Mouse (Mus musculus) cerebellum, adult (tissue): ENCODE measurements around the gene Pola2.
A peak's percentile ranks its signal among the peaks of the same experiment; 100 is the strongest.

Source experiments
- ATAC-seq: cut with Nextera tagmentation; 2 replicates; pipeline ENCODE4 v1.9.2; 2017; ENCODE audit warnings: mild to moderate bottlenecking, moderate library complexity, mixed read lengths; ENCODE audit not compliant: insufficient number of reproducible peaks, low FRiP score, low TSS enrichment

The Pola2 gene

GRCm38 (mm10) chr19:5963883-5964562 lies at the start of gene Pola2:
Gene Pola2, minus strand, starts transcription at chr19:5964202.
- peak; percentile 74; the same call in 1 of the 2 replicates for ATAC-seq

DNA sequence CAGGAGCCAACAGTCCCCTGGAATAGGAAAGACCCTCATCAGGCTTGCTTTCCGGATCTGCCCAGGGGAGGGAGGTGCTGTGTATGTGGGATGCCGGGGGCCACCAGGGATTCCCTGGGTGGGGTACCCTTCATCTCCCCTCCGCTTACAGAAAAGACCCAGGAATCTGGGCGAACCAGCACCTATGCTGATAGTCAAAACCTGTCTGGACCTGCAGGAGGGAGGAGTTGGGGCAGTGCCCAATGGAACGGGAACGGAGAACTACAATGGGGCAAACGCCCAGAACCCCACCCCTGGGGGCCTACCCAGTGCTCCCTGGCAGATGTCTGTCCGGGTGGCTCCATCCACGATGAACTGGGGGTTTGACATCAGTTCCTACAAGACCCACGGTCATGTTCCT lies 49.7 kb upstream of the Pola2 start:
- ATAC-seq: no peak

GRCm38 (mm10) chr19:6009137-6009536 lies 45.1 kb upstream of the Pola2 start:
- no peak for ATAC-seq

DNA sequence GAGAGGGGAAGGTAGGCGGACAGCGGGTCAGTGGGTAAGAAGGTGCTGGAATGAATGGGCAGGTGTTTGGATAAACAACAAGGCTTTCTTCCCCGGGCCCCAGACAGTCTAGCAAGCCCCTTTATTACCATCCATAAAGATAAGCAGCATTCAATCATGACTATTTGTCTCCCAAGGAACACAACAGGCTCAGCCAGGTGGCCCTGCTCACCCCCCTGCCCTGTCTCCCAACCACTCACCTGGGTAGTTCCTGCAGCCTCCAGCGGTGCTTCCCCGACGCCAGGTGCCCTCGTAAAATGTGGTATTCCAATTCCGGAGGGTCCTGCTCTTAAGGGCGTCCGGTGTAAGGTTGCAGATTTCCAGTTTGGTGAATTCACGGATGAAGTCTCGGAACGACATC lies 43.0 kb upstream of the Pola2 start:
- ATAC-seq: no peak

DNA sequence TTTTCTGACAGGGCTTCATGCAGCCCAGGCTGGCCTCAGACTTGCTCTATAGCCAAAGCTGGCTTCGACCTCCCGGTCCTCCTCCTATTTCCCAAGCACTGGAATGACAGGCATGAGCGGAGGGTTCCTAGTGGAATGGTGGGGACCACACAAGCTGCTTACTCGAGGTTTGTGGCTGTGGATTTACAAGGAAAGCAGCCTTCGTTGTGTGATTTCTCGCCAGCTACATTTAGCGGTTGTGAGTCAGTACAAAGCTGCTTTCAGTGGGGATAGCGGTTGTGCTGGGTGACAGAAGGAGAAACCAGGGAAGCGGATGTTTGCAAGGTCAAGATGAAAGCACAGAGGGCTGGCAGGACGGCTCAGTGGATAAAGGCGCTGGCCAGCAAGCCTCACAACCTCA lies 41.5 kb upstream of the Pola2 start:
- no peak for ATAC-seq

DNA sequence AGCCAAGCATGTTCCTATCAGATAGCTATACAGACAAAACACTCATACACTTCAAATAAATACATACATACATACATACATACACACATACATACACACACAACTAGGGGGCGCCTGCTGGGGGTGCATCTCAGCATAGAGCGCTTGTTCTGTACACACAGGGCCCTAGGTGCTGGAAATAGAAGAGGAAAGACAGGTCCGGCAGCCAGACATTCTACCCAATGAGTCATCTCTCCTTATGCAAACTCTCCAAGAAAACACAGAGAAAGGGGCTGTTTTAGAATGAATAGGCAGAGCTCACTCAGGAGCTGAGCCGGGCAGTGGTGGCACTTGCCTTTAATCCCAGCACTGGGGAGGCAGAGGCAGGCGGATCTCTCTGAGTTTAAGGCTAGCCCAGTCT lies 36.0 kb upstream of the Pola2 start:
- ATAC-seq: no peak

DNA sequence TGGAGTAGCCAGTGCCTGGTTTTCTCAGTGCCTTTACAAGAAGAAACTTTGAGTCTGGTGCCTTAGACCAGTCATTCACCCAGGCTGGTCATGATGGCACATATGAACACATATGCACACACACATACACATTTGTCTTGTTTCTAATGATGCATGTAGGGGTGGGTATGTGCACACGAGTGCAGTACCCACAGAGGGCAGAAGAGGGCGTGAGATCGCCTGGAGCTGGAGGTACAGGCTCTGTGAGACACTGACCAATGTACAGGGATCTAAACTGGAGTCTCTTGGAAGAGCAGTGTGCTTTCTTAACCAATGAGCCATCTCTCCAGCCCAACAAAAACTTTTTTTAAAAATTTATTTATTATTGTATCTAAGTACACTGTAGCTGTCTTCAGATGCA lies 34.2 kb upstream of the Pola2 start:
- no peak for ATAC-seq

GRCm38 (mm10) chr19:5994711-5995110 lies 30.7 kb upstream of the Pola2 start:
- ATAC-seq: no peak

DNA sequence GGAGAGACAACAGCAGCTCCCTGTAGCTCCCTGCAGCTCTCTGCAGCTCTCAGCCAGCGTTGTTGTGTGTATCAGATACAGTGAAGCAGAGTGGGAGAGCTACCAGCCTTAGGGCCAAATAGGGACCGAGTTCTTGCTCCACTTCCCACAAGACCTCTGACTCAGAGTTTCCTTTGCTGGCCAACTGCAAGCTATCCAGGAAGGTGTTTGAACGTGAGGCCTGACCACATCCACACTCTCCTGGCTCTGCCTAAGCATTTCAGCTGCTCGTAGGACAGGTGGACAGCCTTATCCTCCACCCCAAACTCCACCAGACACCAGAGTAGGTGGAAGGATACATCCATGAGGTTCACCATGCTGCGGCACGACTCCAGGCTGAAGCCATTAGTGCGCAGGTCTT lies 28.0 kb upstream of the Pola2 start:
- ATAC-seq: no peak

DNA sequence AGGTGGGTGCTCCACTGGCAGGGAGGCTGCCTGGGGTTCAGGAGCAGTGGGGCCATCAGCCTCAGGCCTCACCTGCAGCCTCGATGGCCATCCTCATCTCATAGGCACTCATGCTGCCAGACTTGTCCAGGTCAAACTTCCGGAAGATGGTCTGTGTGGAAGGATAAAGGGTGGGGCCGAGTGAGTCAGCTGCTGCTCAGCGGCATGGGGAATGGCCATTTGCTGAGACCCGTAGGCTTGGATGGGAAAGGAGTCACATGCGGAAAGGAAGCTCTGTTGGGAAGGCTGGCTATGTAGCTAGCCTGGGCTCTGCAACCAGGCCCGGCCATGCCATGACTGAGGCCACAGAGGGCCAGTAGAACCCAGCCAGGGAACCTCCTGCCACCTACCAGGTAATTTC lies 27.5 kb upstream of the Pola2 start:
- no peak for ATAC-seq

DNA sequence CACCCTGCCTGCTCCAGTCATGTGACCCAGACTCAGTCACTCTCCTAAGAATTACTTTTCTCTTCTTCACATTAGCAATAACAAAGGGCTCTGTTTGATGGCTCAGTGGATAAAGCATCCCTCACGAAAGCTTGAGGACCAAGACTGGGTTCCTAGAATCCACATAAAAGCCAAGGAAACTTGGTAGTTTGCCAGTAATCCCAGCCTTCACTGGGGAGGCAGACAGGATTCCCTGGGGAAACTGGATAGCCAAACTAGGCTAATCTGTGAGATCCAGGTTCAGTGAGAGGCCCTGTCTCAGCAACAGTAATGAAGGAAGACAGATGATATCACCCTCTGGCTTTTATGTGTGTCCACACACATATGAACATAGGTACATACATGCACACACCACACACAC lies 26.9 kb upstream of the Pola2 start:
- no peak for ATAC-seq

- ATAC-seq: no peak
These were observed 26.0 kb upstream of the Pola2 start for GRCm38 (mm10) chr19:5990033-5990432.

- ATAC-seq: no peak
These were observed 25.6 kb upstream of the Pola2 start for GRCm38 (mm10) chr19:5989585-5989984.

- no peak for ATAC-seq
These were observed 24.9 kb upstream of the Pola2 start for GRCm38 (mm10) chr19:5988815-5989452.

DNA sequence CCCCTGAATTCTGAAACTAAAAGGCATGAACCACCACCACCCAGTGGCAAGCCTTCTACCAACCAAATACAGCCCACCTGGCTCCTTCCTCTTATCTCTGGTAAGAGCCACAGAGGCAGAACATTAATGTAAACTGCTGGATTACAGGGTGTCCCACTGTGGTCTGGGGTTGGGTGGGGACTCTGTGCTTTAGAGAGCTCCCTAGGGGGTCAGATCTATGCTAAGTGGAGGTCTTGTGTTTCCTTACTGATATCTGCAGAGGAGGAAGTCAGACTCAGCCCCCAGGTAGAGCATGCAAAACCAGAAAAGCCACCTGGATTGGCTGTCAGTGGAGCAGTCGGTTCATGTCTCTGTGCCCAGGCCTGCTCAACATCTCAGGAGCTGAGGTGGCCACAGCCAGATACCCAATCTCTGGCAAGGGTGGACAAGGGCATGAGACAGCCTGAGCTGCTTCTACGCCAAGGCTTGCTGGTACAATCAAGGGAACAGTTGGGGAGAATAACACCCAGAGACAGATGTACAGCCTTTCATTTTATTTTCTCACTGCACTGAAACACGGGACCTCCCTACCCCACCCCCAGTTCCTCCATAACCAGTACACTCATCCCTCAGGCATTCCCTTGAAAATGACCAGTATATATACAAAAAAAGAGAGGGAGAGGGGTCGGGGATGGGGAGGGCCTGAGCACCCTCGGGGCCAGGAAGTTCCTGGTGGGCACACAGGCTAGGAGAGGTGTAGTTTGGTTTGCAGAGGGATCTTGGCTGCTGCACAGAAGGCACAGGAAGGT lies 24.2 kb upstream of the Pola2 start:
- ATAC-seq: no peak

DNA sequence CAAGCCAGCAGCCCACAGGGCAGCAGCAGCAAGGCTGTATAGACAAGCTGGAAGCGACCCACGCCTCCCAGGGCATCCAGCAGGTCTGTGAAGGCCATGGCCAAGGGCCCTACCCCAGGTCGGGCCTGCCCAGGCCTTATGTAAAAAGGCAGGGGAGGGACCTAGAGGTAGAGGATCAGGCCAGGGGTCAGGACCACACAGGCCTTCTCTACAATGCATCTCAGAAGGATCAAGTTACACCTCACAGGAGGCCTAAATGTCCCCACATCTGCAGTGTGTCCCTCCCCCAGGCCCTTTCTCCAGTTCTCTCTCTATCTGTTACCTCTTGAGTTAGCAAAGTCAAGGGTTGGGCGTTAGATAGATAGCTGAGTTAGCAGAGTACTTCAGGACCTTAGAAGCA lies 22.0 kb upstream of the Pola2 start, which contains the start of gene Slc22a20:
Gene Slc22a20, minus strand, starts transcription at position 101 of the 400 bp plus-strand sequence.
- ATAC-seq: no peak

DNA sequence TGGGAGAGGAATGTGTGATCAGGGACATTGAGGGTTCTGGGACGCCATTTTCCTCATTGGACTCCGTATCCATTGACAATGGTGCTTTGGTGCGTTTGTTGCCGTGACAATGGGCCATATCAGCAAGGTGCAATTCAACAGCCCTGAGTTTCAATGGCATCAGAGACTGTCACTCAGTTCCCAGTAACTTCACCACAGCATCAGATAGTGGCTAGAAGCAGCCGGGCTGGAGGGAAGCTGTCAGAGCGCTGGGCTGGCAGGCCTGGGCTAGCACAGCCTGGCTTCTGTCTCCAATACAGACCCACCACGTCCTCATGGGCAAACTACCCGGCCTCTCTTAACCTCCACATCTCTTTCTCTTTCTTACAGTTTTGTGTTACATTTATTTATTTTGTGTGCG lies 16.5 kb upstream of the Pola2 start:
- ATAC-seq: no peak

- ATAC-seq: no peak
These were observed 13.7 kb upstream of the Pola2 start for GRCm38 (mm10) chr19:5977717-5978116.

DNA sequence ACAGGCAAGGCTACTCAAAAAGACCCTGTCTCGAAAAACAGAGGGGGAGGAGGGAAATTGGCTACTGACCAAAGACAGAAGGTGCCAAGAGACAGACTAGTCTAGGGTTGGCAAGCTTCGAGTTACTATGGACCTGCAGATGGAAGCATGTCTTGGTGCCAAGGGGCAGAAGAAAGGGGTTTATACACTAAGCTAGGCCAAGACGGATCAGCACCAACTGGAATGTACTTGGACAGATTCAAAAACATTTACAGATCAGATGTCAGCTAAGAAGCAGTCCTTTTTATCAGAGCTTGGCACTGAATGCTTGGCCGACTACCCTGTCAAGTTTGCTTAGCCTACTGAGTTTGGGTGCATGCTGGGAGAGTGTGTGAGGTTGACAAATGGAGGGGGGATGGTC lies 11.7 kb upstream of the Pola2 start:
- no peak for ATAC-seq

DNA sequence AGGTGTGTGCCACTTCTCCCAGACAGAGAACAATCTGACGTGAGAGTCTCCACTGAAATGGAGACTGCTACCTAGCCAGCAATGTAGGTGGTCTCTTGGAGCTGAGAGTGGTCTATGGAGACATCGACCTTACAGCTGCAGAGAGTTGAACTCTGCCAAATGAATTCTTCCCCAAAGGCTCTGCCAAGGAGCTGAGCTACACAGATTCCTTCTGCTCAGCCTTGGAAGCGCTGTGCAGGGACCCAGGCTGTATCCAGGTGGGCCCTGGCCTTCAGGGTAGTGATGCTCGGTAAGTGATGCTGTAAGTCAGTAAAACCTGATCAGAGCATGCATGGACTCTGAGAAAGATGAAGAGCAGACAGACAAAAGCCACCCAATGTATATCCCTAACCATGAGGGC lies 11.1 kb upstream of the Pola2 start:
- no peak for ATAC-seq

DNA sequence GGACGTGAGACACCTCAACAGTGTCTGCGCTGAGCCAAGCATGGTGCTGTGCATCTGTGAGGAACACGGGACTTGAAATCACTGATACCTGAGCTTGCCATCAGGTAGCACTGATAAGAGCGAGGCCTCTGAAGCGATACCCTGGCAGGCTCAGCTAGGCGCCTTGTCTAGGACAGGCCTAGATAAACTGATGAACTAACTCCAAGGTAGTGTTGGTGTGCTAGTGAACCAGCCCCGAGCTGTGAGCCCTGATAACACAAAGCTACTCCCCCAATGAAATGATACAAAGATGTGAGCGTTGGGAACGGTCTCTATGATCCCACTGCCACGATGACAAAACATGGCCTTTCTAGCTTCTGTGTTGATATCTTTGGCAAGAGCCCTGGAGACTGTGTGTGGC lies 3.7 kb upstream of the Pola2 start:
- no peak for ATAC-seq
